Mouse (Mus musculus) erythroblast, adult 5-6 weeks (primary cell): ENCODE data around the gene Ccnyl1. TPM values are rescaled to one million over a fixed set of nuclear protein-coding genes. Genes with fewer than 3 reads are reported as not detected.

Source experiments
- ATAC-seq: replicated peaks from 2 replicates; pipeline ENCODE4 v1.8.0; 2016; ENCODE audit warnings: moderate number of reproducible peaks, mild to moderate bottlenecking, moderate TSS enrichment, inconsistent platforms; ENCODE audit not compliant: poor library complexity, low FRiP score, severe bottlenecking
- total RNA-seq, 2 experiments: library from RNA; stranded (forward) in 1 of 2; stranded (reverse) in 1 of 2; fragments of 150-400 nt in 1 of 2; fragments of 200-764, 138-1000 nt in 1 of 2; gene quantifications; 2 replicates each; pipeline versions ENCODE4 v1.2.3 to v1.2.4; 2015 to 2017; ENCODE audit warnings: low replicate concordance in 2 of 2

The Ccnyl1 gene
- total RNA-seq, 2 experiments from 2014 or later, result 2.5 to 6.6 TPM

GRCm38 (mm10) chr1:64735781-64736680 is 45.8 kb downstream of the Ccnyl1 start:
- 0 out of 2 replicates have a peak, but pooled peaks have one; percentile 18 for ATAC-seq

- no peak for ATAC-seq
Measured at GRCm38 (mm10) chr1:64736681-64737501, 46.6 kb downstream of the Ccnyl1 start.

- ATAC-seq, result peak; percentile 86
Measured at GRCm38 (mm10) chr1:64737502-64738179, 47.4 kb downstream of the Ccnyl1 start, which contains the start of gene Fzd5. Fzd5 (minus strand) TSS chr1:64737751.

GRCm38 (mm10) chr1:64738180-64738555 is 47.9 kb downstream of the Ccnyl1 start:
- ATAC-seq, result peak; percentile 33

- ATAC-seq, result no peak; the same call in 1 of the 2 replicates
Measured at GRCm38 (mm10) chr1:64738661-64739082, 48.4 kb downstream of the Ccnyl1 start.

- ATAC-seq, result no peak
Measured at GRCm38 (mm10) chr1:64742741-64743408, 52.6 kb downstream of the Ccnyl1 start.

- no peak for ATAC-seq
Measured at GRCm38 (mm10) chr1:64744616-64745015, 54.4 kb downstream of the Ccnyl1 start.

GRCm38 (mm10) chr1:64753109-64753508 is 62.9 kb downstream of the Ccnyl1 start:
- no peak for ATAC-seq

- no peak for ATAC-seq
Measured at GRCm38 (mm10) chr1:64753668-64754067, 63.4 kb downstream of the Ccnyl1 start.

GRCm38 (mm10) chr1:64754658-64755057 is 64.4 kb downstream of the Ccnyl1 start:
- no peak for ATAC-seq

- ATAC-seq, result no peak
Measured at GRCm38 (mm10) chr1:64755971-64756639, 65.8 kb downstream of the Ccnyl1 start.

GRCm38 (mm10) chr1:64756640-64757030 is 66.4 kb downstream of the Ccnyl1 start:
- ATAC-seq, result no peak

- ATAC-seq, result no peak
Measured at GRCm38 (mm10) chr1:64757254-64757653, 67.0 kb downstream of the Ccnyl1 start.

- no peak for ATAC-seq
Measured at GRCm38 (mm10) chr1:64757766-64758165, 67.5 kb downstream of the Ccnyl1 start.

- no peak for ATAC-seq
Measured at GRCm38 (mm10) chr1:64761646-64762045, 71.4 kb downstream of the Ccnyl1 start.

- no peak for ATAC-seq
Measured at GRCm38 (mm10) chr1:64770169-64770568, 79.9 kb downstream of the Ccnyl1 start.

GRCm38 (mm10) chr1:64773305-64773704 is 83.0 kb downstream of the Ccnyl1 start:
- ATAC-seq, result no peak
